Comparison of ENCODE assay signal across 8 mouse cellular contexts in the genomic region with DNA sequence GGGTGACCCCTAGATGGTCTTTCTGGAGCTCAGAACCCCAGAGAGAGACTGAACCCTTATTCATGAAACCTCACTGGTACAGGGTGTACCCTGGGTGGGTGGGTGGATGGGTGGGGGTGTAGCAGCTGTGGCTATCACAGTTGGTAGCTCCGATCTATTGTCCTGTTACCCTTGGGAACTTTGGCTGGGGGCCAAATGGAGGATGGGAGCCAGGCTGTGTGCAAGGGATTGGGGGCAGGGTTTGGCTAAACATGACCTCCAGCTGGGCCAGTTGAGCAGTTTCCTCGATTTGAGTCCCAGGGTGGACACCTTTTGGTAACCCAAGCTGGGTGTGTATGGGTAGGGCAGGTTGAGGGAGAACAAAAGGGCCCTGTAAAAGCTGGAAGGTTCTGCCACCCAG. TPM values are rescaled to one million over a fixed set of nuclear protein-coding genes. Genes with fewer than 3 reads are reported as not detected.
DNase-seq lines count a peak whose midpoint lies in the region; ATAC-seq and TF ChIP-seq lines count a peak whose summit lies in the region.

No protein-coding gene starts in this region.

- WGBS in forebrain, embryonic 10.5 days, result 68% methylated on average over 2 of the region's 2 CpGs
- 61% methylated on average over 2 of the region's 2 CpGs for WGBS in forebrain, embryonic 11.5 days
- 64% methylated on average over 2 of the region's 2 CpGs for WGBS in forebrain, embryonic 12.5 days
- 9% methylated on average over 2 of the region's 2 CpGs for WGBS in intestine, postnatal 0 days

- TF ChIP-seq CTCF in intestine, postnatal 0 days (IDR thresholded peaks at IDR 0.05; ENCODE audit: low read depth), result no peak

- no peak overlapping the region for H3K27ac ChIP-seq in forebrain, embryonic 10.5 days
- no peak overlapping the region for H3K27ac ChIP-seq in forebrain, embryonic 11.5 days (ENCODE audit: low read depth, low read length)
- H3K27ac ChIP-seq in forebrain, embryonic 12.5 days, result 0 out of 2 replicates have a peak overlapping the region, but pooled peaks have one; percentile 19
- peak overlapping the region; percentile 93 for H3K27ac ChIP-seq in intestine, postnatal 0 days (ENCODE audit: low read depth, low read length)

- DNase-seq in forebrain, embryonic 10.5 days (ENCODE audit: extremely low spot score, low spot score), result no peak
- DNase-seq in forebrain, embryonic 11.5 days (ENCODE audit: low spot score), result no peak
- DNase-seq in ES-CJ7 (ENCODE audit: low read depth, low spot score), result peak; percentile 61
- DNase-seq in lung, postnatal 10 days, result peak; percentile 53
- no peak for DNase-seq in embryo, embryonic 10.5 days (ENCODE audit: low spot score)

- peaks cover 28% of the 10 kb centered on the region for H3K36me3 ChIP-seq in forebrain, embryonic 10.5 days (replicated peaks)
- no peaks in the 10 kb centered on the region; the same call in 1 of the 2 replicates for H3K36me3 ChIP-seq in forebrain, embryonic 11.5 days (ENCODE audit: control insufficient read depth, insufficient read depth, low read length)
- H3K36me3 ChIP-seq in forebrain, embryonic 12.5 days (replicated peaks), result peaks cover 34% of the 10 kb centered on the region
- peaks cover 33% of the 10 kb centered on the region for H3K36me3 ChIP-seq in intestine, postnatal 0 days (ENCODE audit: control insufficient read depth, insufficient read depth)

- peaks cover 66% of the 10 kb centered on the region for H3K4me1 ChIP-seq in forebrain, embryonic 10.5 days
- peaks cover 26% of the 10 kb centered on the region for H3K4me1 ChIP-seq in forebrain, embryonic 11.5 days (replicated peaks; ENCODE audit: control insufficient read depth, insufficient read depth, low read length)
- H3K4me1 ChIP-seq in forebrain, embryonic 12.5 days, result peaks cover 62% of the 10 kb centered on the region
- H3K4me1 ChIP-seq in intestine, postnatal 0 days (replicated peaks; ENCODE audit: control insufficient read depth, insufficient read depth, low read length), result peaks cover 7% of the 10 kb centered on the region

- H3K9ac ChIP-seq in forebrain, embryonic 11.5 days (ENCODE audit: low read length), result no peak overlapping the region
- no peak overlapping the region for H3K9ac ChIP-seq in forebrain, embryonic 12.5 days
- H3K9ac ChIP-seq in intestine, postnatal 0 days (ENCODE audit: low read depth, low read length), result peak overlapping the region; percentile 61

- H3K9me3 ChIP-seq in forebrain, embryonic 10.5 days, result no peaks in the 10 kb centered on the region
- H3K9me3 ChIP-seq in forebrain, embryonic 11.5 days (ENCODE audit: control insufficient read depth, low read length), result no peaks in the 10 kb centered on the region
- H3K9me3 ChIP-seq in forebrain, embryonic 12.5 days, result no peaks in the 10 kb centered on the region
- H3K9me3 ChIP-seq in intestine, postnatal 0 days (ENCODE audit: control insufficient read depth), result no peaks in the 10 kb centered on the region

- no peak overlapping the region for H3K4me2 ChIP-seq in forebrain, embryonic 11.5 days (ENCODE audit: low read depth, low read length, severe bottlenecking)
- H3K4me2 ChIP-seq in forebrain, embryonic 12.5 days, result 0 out of 2 replicates have a peak overlapping the region, but pooled peaks have one; percentile 13
- peak overlapping the region; percentile 94 for H3K4me2 ChIP-seq in intestine, postnatal 0 days (replicated peaks; ENCODE audit: low read depth)

- ATAC-seq in forebrain, embryonic 11.5 days (replicated peaks; ENCODE audit: low FRiP score), result no peak
- ATAC-seq in forebrain, embryonic 12.5 days (ENCODE audit: low FRiP score), result no peak
- ATAC-seq in intestine, postnatal 0 days, result no peak
- no peak for ATAC-seq in frontal cortex, adult (ENCODE audit: low TSS enrichment)

- H3K4me3 ChIP-seq in forebrain, embryonic 10.5 days, result 0 out of 2 replicates have a peak overlapping the region, but pooled peaks have one; percentile 2
- H3K4me3 ChIP-seq in forebrain, embryonic 11.5 days (ENCODE audit: low read depth, low read length), result no peak overlapping the region
- H3K4me3 ChIP-seq in forebrain, embryonic 12.5 days (replicated peaks), result no peak overlapping the region
- H3K4me3 ChIP-seq in intestine, postnatal 0 days (ENCODE audit: low read depth, low read length), result 0 out of 2 replicates have a peak overlapping the region, but pooled peaks have one; percentile 92

- peaks cover 24% of the 10 kb centered on the region for H3K27me3 ChIP-seq in forebrain, embryonic 10.5 days (ENCODE audit: poor library complexity, severe bottlenecking)
- peaks cover 16% of the 10 kb centered on the region for H3K27me3 ChIP-seq in forebrain, embryonic 11.5 days (ENCODE audit: control insufficient read depth, insufficient read depth, low read length)
- H3K27me3 ChIP-seq in forebrain, embryonic 12.5 days, result peaks cover 24% of the 10 kb centered on the region
- no peaks in the 10 kb centered on the region for H3K27me3 ChIP-seq in intestine, postnatal 0 days (replicated peaks; ENCODE audit: control insufficient read depth, insufficient read depth, low read length)

RNA-seq across cellular contexts. Expression of a gene that starts 4.3 kb away (rescaled TPM):
- 6.5 and 8.3 TPM in 2 replicates for polyA plus RNA-seq in forebrain, embryonic 10.5 days (2016; fragmentation: Nextera tagmentation; extraction: Ambion mirVana)
- polyA plus RNA-seq in forebrain, embryonic 11.5 days (2014; fragmentation: Nextera tagmentation; extraction: Ambion mirVana), result 4.6 and 7.3 TPM in 2 replicates
- polyA plus RNA-seq in forebrain, embryonic 12.5 days (2016; fragmentation: Nextera tagmentation; extraction: Ambion mirVana), result 9.3 and 10.0 TPM in 2 replicates
- polyA plus RNA-seq in intestine, postnatal 0 days (2015; fragmentation: Nextera tagmentation; extraction: Ambion mirVana), result 62.0 and 68.3 TPM in 2 replicates

RNA-seq across cellular contexts. Expression of a gene that starts 5.5 kb away (rescaled TPM):
- 231 and 247 TPM in 2 replicates for polyA plus RNA-seq in forebrain, embryonic 10.5 days (2016; fragmentation: Nextera tagmentation; extraction: Ambion mirVana)
- 222 and 238 TPM in 2 replicates for polyA plus RNA-seq in forebrain, embryonic 11.5 days (2014; fragmentation: Nextera tagmentation; extraction: Ambion mirVana)
- 207 and 224 TPM in 2 replicates for polyA plus RNA-seq in forebrain, embryonic 12.5 days (2016; fragmentation: Nextera tagmentation; extraction: Ambion mirVana)
- 105 and 108 TPM in 2 replicates for polyA plus RNA-seq in intestine, postnatal 0 days (2015; fragmentation: Nextera tagmentation; extraction: Ambion mirVana)

RNA-seq across cellular contexts. Expression of a gene that starts 5.6 kb away (rescaled TPM):
- 136 and 142 TPM in 2 replicates for polyA plus RNA-seq in forebrain, embryonic 10.5 days (2016; fragmentation: Nextera tagmentation; extraction: Ambion mirVana)
- 116 and 126 TPM in 2 replicates for polyA plus RNA-seq in forebrain, embryonic 11.5 days (2014; fragmentation: Nextera tagmentation; extraction: Ambion mirVana)
- 134 and 141 TPM in 2 replicates for polyA plus RNA-seq in forebrain, embryonic 12.5 days (2016; fragmentation: Nextera tagmentation; extraction: Ambion mirVana)
- 41.6 and 43.4 TPM in 2 replicates for polyA plus RNA-seq in intestine, postnatal 0 days (2015; fragmentation: Nextera tagmentation; extraction: Ambion mirVana)

RNA-seq across cellular contexts. Expression of a gene that starts 11.5 kb away (rescaled TPM):
- polyA plus RNA-seq in forebrain, embryonic 10.5 days (2016; fragmentation: Nextera tagmentation; extraction: Ambion mirVana), result 15.9 and 17.9 TPM in 2 replicates
- polyA plus RNA-seq in forebrain, embryonic 11.5 days (2014; fragmentation: Nextera tagmentation; extraction: Ambion mirVana), result 13.6 and 15.8 TPM in 2 replicates
- 17.6 and 18.1 TPM in 2 replicates for polyA plus RNA-seq in forebrain, embryonic 12.5 days (2016; fragmentation: Nextera tagmentation; extraction: Ambion mirVana)
- 40.3 and 44.9 TPM in 2 replicates for polyA plus RNA-seq in intestine, postnatal 0 days (2015; fragmentation: Nextera tagmentation; extraction: Ambion mirVana)

RNA-seq across cellular contexts. Expression of a gene that starts 20.1 kb away (rescaled TPM):
- 6.9 and 7.0 TPM in 2 replicates for polyA plus RNA-seq in forebrain, embryonic 10.5 days (2016; fragmentation: Nextera tagmentation; extraction: Ambion mirVana)
- 5.1 and 5.8 TPM in 2 replicates for polyA plus RNA-seq in forebrain, embryonic 11.5 days (2014; fragmentation: Nextera tagmentation; extraction: Ambion mirVana)
- 4.2 and 6.0 TPM in 2 replicates for polyA plus RNA-seq in forebrain, embryonic 12.5 days (2016; fragmentation: Nextera tagmentation; extraction: Ambion mirVana)
- polyA plus RNA-seq in intestine, postnatal 0 days (2015; fragmentation: Nextera tagmentation; extraction: Ambion mirVana), result 10.4 and 12.3 TPM in 2 replicates

Comparison
In these comparisons a context has a peak if more than half of its experiments do, and no peak if none do; other contexts are left out.
1. H3K27ac ChIP-seq: peak in forebrain, embryonic 12.5 days (single experiment) and intestine, postnatal 0 days (single experiment); none in forebrain, embryonic 10.5 days (single experiment) and forebrain, embryonic 11.5 days (single experiment).
2. H3K4me3 ChIP-seq: peak in forebrain, embryonic 10.5 days (single experiment) and intestine, postnatal 0 days (single experiment); none in forebrain, embryonic 11.5 days (single experiment) and forebrain, embryonic 12.5 days (single experiment).
3. DNase-seq: peak in ES-CJ7 (single experiment) and lung, postnatal 10 days (single experiment); none in forebrain, embryonic 10.5 days (single experiment), forebrain, embryonic 11.5 days (single experiment) and embryo, embryonic 10.5 days (single experiment).